Mouse (Mus musculus) G1E (cell line): ENCODE measurements around the gene Sdsl.

Experiments used
- CTCF ChIP-seq: IDR thresholded peaks from 2 replicates; pipeline ENCODE4 v1.5.1; 2012; ENCODE audit warnings: low read depth, low read length, inconsistent platforms, mixed read lengths
- GATA1 ChIP-seq: IDR thresholded peaks from 2 replicates; pipeline ENCODE4 v1.6.1; 2012; ENCODE audit warnings: borderline replicate concordance, low read length, inconsistent platforms, mixed read lengths
- GATA2 ChIP-seq: IDR thresholded peaks from 2 replicates; pipeline ENCODE4 v1.6.1; 2012; ENCODE audit warnings: low read depth, low read length, inconsistent platforms, borderline replicate concordance

DNA sequence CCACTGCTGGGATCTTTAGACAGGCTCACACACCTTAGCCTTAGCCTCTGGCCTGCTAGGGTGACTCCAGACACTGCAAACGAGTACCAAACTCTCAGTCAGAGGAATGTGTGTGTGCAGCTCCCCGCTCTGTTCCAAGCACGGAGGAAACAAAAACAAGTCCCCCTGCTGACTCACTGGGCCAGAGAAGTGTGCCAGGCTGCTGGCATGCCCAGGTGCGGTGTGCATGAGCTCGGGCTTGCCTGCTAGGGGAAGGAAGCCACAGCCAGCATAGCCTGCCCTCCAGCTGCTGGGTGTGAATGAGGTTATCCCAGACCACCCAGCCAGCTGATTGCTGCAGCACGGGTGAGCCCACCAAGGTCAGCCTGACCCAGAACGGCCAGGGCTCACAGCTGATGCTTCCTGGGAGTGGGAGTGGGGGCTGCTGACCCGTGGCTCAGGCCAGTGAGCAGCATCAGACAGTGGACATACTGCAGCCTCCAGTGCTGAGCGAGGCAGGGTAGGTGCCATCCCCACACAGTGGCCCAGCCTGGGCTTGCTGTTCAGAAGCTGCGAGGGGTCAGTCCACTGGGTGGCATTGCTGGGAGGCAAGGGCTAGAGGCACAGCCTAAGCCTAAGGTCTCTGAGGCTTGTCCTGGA lies 22.6 kb upstream of the Sdsl start:
- TF ChIP-seq CTCF = no peak
- TF ChIP-seq GATA1 = no peak
- TF ChIP-seq GATA2 = no peak
